Mouse (Mus musculus): ENCODE results near the gene Ckm. TPM values are rescaled to one million over a fixed set of nuclear protein-coding genes. Genes with fewer than 3 reads are reported as not detected.

Gene Ckm
- polyA plus RNA-seq, 1 experiment from 2014 or later: not detected

DNA sequence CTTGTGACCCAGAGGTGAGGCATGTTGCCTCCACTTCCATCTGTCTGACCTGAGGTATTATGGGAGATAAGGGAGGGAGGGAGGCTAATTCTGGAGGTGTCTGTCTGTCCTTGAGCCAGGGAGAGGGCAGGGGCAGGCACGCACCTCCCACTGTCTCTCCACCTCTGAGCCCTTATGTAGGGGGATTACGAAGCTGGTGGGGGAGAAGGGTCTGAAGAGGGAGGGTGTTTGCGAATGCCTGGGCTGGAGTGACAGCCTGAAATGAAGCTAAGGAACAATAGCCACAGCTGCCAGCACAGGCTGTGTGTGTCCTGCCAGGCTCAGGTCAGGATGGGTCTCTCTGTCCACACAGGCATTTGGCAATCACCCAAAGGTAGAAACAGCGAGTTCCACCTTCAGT lies 42.3 kb upstream of the Ckm start:
- no peaks in the 10 kb centered on the region for H3K27me3 ChIP-seq
- POLR2A ChIA-PET: no interaction called here
- DNase-seq (ENCODE audit: low read depth, low spot score) (no peak), ATAC-seq (no peak)
- no peak for TF ChIP-seq CTCF (IDR thresholded peaks at IDR 0.05)
- CTCF ChIA-PET: interaction anchor here (0.6 to 5.8 kb wide), 12 partner anchors 9 to 353 kb away, joined by 3 to 38 read pairs (median 7); partner anchors contain the start of genes Ercc1 and Tomm40
- in situ Hi-C loops (cut with MboI; ENCODE audit: low pct_unique_long_range_greater_than_20kb): no loop called here

DNA sequence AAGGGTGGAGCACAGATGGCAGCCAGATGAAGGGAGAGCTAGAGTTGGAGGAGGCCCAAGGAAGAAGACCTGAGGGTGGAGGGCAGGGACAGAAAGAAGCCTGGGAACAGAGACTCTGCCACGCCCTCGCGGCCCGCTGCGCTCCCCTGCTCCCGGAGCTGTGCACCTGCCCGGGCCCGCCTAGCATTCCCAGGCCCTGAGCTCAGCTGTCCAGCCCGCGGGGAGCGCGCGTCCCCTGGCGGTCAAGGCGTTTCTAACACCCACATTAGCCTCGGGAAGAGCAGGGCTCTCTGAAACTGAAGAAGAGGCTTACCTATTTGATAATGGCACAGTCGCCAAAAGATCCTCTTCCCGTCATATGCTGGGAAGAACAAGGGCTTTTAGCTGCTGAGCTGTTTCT lies 40.7 kb upstream of the Ckm start:
- no peaks in the 10 kb centered on the region for H3K27me3 ChIP-seq
- ChIA-PET POLR2A (interaction anchor here (0.9 kb wide), 1 partner anchor 27 kb away, joined by 3 read pairs; no protein-coding TSS in a partner anchor), CTCF (interaction anchor here (0.6 to 5.8 kb wide), 13 partner anchors 9 to 138 kb away, joined by 3 to 38 read pairs (median 3); partner anchors contain the start of gene Ckm)
- in situ Hi-C loops (cut with MboI; ENCODE audit: low pct_unique_long_range_greater_than_20kb): no loop called here
- ATAC-seq (peak; percentile 33), DNase-seq (ENCODE audit: low read depth, low spot score) (no peak)
- no peak for TF ChIP-seq CTCF (IDR thresholded peaks at IDR 0.05)

DNA sequence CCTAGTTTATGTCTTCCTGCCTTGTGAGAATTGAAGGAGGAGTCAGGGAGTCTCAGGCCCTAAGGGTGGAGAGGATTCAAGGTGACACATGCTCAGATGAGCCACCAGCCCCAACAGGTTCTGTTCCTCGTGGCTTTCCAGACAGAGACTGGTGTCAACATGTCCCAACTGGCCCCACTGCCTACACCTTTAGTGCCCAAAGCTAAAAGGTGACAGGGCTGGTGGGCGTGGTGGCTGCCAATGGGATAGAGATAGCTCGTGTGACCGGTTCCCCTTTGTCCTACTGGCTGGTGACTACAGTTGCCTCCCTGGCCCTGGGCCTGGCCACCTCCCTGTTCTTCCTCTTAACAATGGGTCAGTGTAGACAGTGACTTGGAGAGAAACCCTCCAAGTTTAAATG lies 39.2 kb upstream of the Ckm start:
- no peaks in the 10 kb centered on the region for H3K27me3 ChIP-seq
- no peak for TF ChIP-seq CTCF (IDR thresholded peaks at IDR 0.05)
- CTCF ChIA-PET: no interaction called here
- ATAC-seq (no peak), DNase-seq (ENCODE audit: low read depth, low spot score) (no peak)
- in situ Hi-C loops (cut with MboI; ENCODE audit: low pct_unique_long_range_greater_than_20kb): no loop called here
- POLR2A ChIA-PET: no interaction called here

DNA sequence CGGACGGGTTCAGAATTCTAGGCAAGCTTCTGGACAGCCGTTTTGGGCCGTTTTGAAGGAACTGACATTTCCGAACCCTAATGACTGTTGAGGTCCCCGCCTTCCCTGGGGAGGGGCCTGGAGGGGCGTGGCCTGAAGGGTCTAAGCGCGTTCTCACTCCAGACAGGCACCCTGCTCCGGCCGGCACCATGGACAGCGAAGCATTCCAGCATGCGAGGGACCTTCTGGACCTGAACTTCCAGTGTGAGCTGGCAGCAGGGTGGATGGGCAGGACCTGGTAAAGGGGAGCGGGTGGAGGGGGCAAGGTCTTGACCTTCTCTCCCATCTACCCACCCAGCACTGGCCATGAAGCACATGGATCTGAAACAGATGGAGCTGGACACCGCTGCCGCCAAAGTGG lies 36.2 kb upstream of the Ckm start:
- no peak for TF ChIP-seq CTCF (IDR thresholded peaks at IDR 0.05)
- DNase-seq (ENCODE audit: low read depth, low spot score) (no peak), ATAC-seq (no peak)
- CTCF ChIA-PET: no interaction called here
- in situ Hi-C loops (cut with MboI; ENCODE audit: low pct_unique_long_range_greater_than_20kb): no loop called here
- POLR2A ChIA-PET: no interaction called here
- no peaks in the 10 kb centered on the region for H3K27me3 ChIP-seq

DNA sequence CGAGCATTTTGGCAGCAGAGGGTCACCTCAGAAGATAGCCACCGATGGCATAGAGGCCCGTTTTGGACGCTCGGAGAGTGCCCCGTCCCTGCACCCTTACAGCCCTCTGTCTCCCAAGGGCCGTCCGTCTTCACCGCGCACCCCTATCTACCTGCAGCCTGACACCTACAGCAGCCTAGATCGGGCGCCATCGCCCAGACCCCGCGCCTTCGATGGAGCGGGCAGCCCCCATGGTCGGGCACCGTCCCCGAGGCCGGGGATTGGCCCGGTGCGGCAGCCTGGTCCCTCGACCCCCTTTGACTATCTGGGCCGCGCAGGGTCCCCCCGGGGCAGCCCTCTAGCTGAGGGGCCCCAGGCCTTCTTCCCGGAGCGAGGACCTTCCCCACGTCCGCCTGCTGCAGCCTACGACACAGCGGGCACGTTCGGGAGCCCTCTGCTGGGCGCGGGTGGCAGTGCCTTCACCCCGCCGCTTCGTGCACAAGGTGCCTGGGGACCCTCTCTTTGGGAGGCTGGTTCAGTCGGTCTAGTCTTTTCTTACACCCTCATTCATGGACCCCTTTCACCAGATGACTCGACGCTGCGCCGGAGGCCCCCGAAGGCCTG lies 34.7 kb upstream of the Ckm start:
- H3K27me3 ChIP-seq: no peaks in the 10 kb centered on the region
- no peak for DNase-seq (ENCODE audit: low read depth, low spot score)
- ChIA-PET POLR2A (no interaction called here), CTCF (no interaction called here)
- no peak for TF ChIP-seq CTCF (IDR thresholded peaks at IDR 0.05)
- in situ Hi-C loops (cut with MboI; ENCODE audit: low pct_unique_long_range_greater_than_20kb): no loop called here
- no peak for ATAC-seq

DNA sequence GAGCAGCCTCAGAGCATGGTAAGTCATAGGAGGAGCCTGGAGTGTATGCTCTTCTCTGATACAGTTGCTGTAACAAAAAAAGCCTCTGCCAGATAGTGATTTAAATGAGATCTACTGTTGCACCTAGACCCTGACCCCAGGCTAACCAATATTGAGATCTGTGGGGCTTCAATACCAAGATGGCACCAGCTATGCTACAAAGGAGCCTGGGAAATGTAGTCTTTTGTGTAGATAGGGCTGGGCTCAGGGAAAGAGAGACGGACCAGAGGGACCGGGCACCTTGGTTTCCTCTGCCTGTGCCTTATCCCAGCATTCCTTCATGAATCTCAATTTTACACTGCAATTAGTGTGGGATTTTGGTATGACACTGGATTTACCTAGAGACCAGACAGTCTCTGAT lies 31.2 kb upstream of the Ckm start:
- H3K27me3 ChIP-seq: no peaks in the 10 kb centered on the region
- CTCF ChIA-PET: no interaction called here
- DNase-seq (ENCODE audit: low read depth, low spot score) (no peak), ATAC-seq (no peak)
- POLR2A ChIA-PET: no interaction called here
- TF ChIP-seq CTCF (IDR thresholded peaks at IDR 0.05): no peak
- in situ Hi-C loops (cut with MboI; ENCODE audit: low pct_unique_long_range_greater_than_20kb): no loop called here

DNA sequence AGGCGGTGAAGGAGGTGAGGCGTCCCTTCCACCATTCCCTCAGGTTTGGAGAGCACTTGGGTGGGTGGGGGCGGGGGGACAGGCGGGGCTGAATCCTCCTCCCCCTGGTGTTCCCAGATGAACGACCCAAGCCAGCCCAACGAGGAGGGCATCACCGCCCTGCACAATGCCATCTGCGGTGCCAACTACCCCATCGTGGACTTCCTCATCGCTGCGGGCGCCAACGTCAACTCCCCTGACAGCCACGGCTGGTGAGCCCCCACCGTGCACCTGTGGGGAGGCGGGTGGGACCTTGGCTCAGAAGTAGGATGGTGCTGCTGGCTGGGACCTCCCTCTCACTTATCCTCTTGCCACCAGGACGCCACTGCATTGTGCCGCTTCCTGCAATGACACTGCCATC lies 29.2 kb upstream of the Ckm start:
- in situ Hi-C loops (cut with MboI; ENCODE audit: low pct_unique_long_range_greater_than_20kb): no loop called here
- TF ChIP-seq CTCF (IDR thresholded peaks at IDR 0.05): no peak
- CTCF ChIA-PET: interaction anchor here (1.1 to 5.0 kb wide), 2 partner anchors 13 to 14 kb away, joined by 3 to 38 read pairs; partner anchors contain the start of genes Cd3eap and Ppp1r13l
- no peaks in the 10 kb centered on the region for H3K27me3 ChIP-seq
- no peak for ATAC-seq
- POLR2A ChIA-PET: no interaction called here
- no peak for DNase-seq (ENCODE audit: low read depth, low spot score)

DNA sequence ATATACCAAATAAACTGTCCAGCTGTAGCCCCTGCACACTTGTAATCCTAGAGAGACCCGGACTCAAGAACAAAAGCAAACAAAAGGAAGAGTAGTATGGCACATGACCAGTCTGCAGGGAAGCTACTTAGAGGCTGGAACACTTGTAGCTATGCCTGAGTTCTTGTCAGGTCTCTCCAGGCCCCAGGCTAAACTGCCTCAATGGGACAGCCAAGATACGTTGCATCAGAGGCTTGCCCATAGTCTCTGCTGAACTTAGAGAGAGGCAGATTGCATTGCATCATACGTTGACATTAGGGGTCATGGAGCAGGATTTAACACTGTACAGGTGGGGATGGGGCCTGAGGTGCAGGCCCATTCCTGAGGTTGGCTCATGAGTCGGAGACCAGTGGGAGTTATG lies 28.6 kb upstream of the Ckm start:
- CTCF ChIA-PET: interaction anchor here (5.0 kb wide), 1 partner anchor 14 kb away, joined by 38 read pairs; the partner anchor contains the start of genes Cd3eap and Ppp1r13l
- TF ChIP-seq CTCF (IDR thresholded peaks at IDR 0.05): no peak
- in situ Hi-C loops (cut with MboI; ENCODE audit: low pct_unique_long_range_greater_than_20kb): no loop called here
- POLR2A ChIA-PET: no interaction called here
- H3K27me3 ChIP-seq: no peaks in the 10 kb centered on the region
- DNase-seq (ENCODE audit: low read depth, low spot score): no peak
- ATAC-seq: no peak

DNA sequence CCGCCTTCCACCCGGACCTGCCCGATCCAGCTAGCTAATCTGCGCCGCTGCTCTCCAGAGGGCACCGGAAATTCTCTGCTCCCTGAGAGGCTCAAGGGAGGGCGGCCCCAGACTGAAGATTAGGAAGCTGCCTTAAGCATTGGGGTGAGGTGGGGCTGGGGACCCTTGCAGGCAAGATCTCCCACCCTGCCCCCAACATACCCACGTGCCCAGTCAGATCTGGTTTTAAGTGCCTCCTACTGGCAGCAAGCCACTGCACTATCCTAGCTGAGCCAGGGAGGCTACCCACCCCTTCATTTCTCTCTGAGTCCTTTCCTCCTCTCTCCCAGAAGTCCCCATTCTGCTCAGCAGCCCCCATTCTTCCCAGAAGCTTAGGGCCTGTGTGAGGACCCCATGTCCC lies 26.5 kb upstream of the Ckm start:
- no peak for DNase-seq (ENCODE audit: low read depth, low spot score)
- no peak for TF ChIP-seq CTCF (IDR thresholded peaks at IDR 0.05)
- no peak for ATAC-seq
- ChIA-PET CTCF (interaction anchor here (5.0 kb wide), 1 partner anchor 16 kb away, joined by 38 read pairs; the partner anchor contains the start of genes Cd3eap and Ppp1r13l), POLR2A (interaction anchor here (0.8 kb wide), 1 partner anchor 18 kb away, joined by 3 read pairs; no protein-coding TSS in a partner anchor)
- no peaks in the 10 kb centered on the region for H3K27me3 ChIP-seq
- in situ Hi-C loops (cut with MboI; ENCODE audit: low pct_unique_long_range_greater_than_20kb): no loop called here

DNA sequence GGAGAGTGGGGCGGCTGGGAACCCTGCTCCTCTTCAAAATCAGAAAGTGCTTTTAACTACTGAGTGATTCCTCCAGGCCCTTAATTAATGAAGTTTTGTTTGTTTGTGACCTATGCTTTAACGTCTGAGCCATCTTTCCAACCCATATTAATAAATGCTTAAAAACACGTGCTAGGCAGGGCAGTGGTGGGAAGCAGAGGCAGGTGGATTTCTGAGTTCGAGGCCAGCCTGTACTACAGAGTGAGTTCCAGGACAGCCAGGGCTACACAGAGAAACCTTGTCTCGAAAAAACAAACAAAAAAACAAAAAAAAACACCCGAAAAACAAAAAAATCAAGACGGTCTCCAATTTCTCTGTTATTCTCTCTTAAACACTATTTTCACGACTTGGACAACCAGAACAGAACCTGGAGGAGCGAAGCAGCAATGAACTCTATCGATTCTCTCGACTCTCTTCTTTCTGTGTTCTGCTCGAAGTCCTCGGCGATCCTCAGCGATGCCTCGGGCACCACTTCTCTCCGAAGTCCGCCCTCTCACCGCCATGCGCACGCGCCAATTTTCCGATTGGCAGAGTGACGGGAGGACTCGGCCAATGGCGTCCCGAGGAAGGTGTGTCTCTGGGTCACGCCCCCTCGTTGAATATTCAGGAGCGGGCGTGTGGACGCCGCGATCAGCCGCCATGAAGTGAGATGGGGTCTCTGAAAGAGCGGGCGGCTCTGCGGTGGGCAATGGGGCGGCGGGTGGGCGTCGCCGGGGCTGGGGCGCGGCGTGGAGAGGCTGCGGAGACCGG lies 23.0 kb upstream of the Ckm start, which contains the start of gene Ercc2:
TSS of gene Ercc2 (plus strand) at position 634 of the 789 bp plus-strand sequence.
- in situ Hi-C loops (cut with MboI; ENCODE audit: low pct_unique_long_range_greater_than_20kb): no loop called here
- peak; percentile 87 for ATAC-seq
- DNase-seq (ENCODE audit: low read depth, low spot score): peak; percentile 86
- ChIA-PET POLR2A (no interaction called here), CTCF (interaction anchor here (0.8 kb wide), 1 partner anchor 18 kb away, joined by 6 read pairs; no protein-coding TSS in a partner anchor)
- H3K27me3 ChIP-seq: no peaks in the 10 kb centered on the region
- no peak for TF ChIP-seq CTCF (IDR thresholded peaks at IDR 0.05)

DNA sequence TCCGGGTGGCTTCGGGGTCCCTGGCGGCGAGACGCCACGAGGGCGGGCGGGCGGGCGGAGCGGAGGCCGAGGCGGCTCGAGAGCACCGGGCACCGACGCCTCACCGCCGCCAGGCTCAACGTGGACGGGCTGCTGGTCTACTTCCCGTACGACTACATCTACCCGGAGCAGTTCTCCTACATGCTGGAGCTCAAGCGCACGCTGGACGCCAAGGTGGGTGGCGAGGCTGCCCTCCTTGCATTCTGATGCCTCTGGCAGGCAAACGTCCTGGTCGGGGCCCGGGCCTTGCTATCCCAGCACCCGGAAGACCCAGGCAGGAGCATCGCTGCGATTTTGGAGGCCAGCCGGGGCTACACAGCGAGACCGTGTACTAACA lies 22.4 kb upstream of the Ckm start:
- TF ChIP-seq CTCF (IDR thresholded peaks at IDR 0.05): no peak
- DNase-seq (ENCODE audit: low read depth, low spot score) (no peak), ATAC-seq (peak; percentile 40)
- in situ Hi-C loops (cut with MboI; ENCODE audit: low pct_unique_long_range_greater_than_20kb): no loop called here
- CTCF ChIA-PET: no interaction called here
- POLR2A ChIA-PET: no interaction called here
- no peaks in the 10 kb centered on the region for H3K27me3 ChIP-seq
